Mouse (Mus musculus): Measurements from ENCODE around the gene Nr1h2.

Nr1h2 gene

GRCm38 (mm10) chr7:44549621-44550408 is 3.9 kb downstream of the Nr1h2 start:
- DNase-seq (ENCODE audit: low spot score in 2 of 2): no peak

GRCm38 (mm10) chr7:44548497-44549087 is 5.2 kb downstream of the Nr1h2 start, which contains the start of gene Pold1:
Pold1 (minus strand) TSS chr7:44548849.
- DNase-seq (ENCODE audit: low spot score in 2 of 2): peak; percentile 99

- DNase-seq (ENCODE audit: low spot score in 2 of 2): no peak
Measured at GRCm38 (mm10) chr7:44547725-44548124, 6.0 kb downstream of the Nr1h2 start.

- DNase-seq (ENCODE audit: low spot score in 2 of 2): no peak
Measured at GRCm38 (mm10) chr7:44547041-44547440, 6.7 kb downstream of the Nr1h2 start.

- no peak for DNase-seq (ENCODE audit: low spot score in 2 of 2)
Measured at GRCm38 (mm10) chr7:44546274-44546673, 7.5 kb downstream of the Nr1h2 start.

- no peak for DNase-seq (ENCODE audit: low spot score in 2 of 2)
Measured at GRCm38 (mm10) chr7:44543071-44543470, 10.7 kb downstream of the Nr1h2 start.

GRCm38 (mm10) chr7:44542555-44542954 is 11.2 kb downstream of the Nr1h2 start:
- DNase-seq (ENCODE audit: low spot score in 2 of 2): no peak

- DNase-seq (ENCODE audit: low spot score in 2 of 2): no peak
Measured at GRCm38 (mm10) chr7:44538756-44539624, 14.8 kb downstream of the Nr1h2 start.

GRCm38 (mm10) chr7:44537496-44537895 is 16.3 kb downstream of the Nr1h2 start:
- no peak for DNase-seq (ENCODE audit: low spot score in 2 of 2)

GRCm38 (mm10) chr7:44537009-44537408 is 16.7 kb downstream of the Nr1h2 start:
- DNase-seq (ENCODE audit: low spot score in 2 of 2): no peak

- peak; percentile 45 to 59 for DNase-seq (ENCODE audit: low spot score in 2 of 2)
Measured at GRCm38 (mm10) chr7:44536590-44536968, 17.2 kb downstream of the Nr1h2 start.

GRCm38 (mm10) chr7:44535657-44536589 is 17.8 kb downstream of the Nr1h2 start:
- no peak for DNase-seq (ENCODE audit: low spot score in 2 of 2)

- DNase-seq (ENCODE audit: low spot score in 2 of 2): no peak
Measured at GRCm38 (mm10) chr7:44534656-44535441, 18.9 kb downstream of the Nr1h2 start.

GRCm38 (mm10) chr7:44534242-44534641 is 19.5 kb downstream of the Nr1h2 start:
- no peak for DNase-seq (ENCODE audit: low spot score in 2 of 2)

- no peak for DNase-seq (ENCODE audit: low spot score in 2 of 2)
Measured at GRCm38 (mm10) chr7:44533746-44534045, 20.1 kb downstream of the Nr1h2 start.

GRCm38 (mm10) chr7:44532918-44533745 is 20.6 kb downstream of the Nr1h2 start:
- no peak for DNase-seq (ENCODE audit: low spot score in 2 of 2)

GRCm38 (mm10) chr7:44531946-44532732 is 21.6 kb downstream of the Nr1h2 start, which contains the start of gene Spib:
Spib (minus strand) TSS chr7:44532071.
- no peak for DNase-seq (ENCODE audit: low spot score in 2 of 2)

GRCm38 (mm10) chr7:44531207-44531606 is 22.5 kb downstream of the Nr1h2 start:
- no peak for DNase-seq (ENCODE audit: low spot score in 2 of 2)

- no peak for DNase-seq (ENCODE audit: low spot score in 2 of 2)
Measured at GRCm38 (mm10) chr7:44530507-44530906, 23.2 kb downstream of the Nr1h2 start.

Data from frontal cortex, postnatal 36 days (tissue).